Mouse (Mus musculus): ENCODE measurements around the gene Nfkbib.

Gene Nfkbib

DNA sequence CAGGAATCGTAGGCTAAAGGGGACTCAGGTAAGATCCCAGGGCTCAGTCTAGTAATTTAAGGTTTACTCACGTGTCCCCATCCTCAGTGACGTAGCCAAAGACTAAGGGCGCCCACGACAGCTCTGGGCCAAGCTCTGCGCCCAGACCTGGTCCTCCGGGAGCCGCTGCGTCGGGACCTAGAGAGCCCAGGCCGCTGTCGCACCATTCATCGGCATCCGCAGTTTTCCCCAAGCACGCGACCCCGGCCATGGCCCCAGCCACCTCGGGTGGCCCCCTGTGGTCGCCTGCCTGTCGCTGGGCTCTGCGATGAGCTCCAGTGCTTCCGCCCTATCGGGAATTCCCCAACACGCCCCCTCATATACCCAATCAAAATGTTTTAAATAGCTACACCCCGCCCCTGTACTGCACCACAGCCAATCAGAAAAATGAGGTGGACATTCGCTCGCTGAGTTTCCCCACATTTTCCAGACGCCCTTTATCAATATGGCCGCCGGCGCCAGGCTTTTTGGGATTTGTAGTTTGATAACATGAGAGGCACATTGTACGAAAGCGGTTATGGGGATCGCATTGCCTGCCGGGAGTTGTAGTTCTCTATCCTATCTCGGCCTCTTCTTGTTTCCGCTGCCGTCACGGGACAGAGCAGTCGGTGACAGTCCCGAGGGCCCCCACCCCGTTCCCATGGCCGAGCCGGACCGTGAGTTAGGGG, 986 bp downstream of the Nfkbib start, which contains the start of gene Sirt2:
TSS of gene Sirt2 (plus strand) at position 563 of the 707 bp plus-strand sequence.
- DNase-seq, result peak; percentile 99

- no peak for DNase-seq
These were observed 2.1 kb downstream of the Nfkbib start for GRCm38 (mm10) chr7:28765211-28765610.

DNA sequence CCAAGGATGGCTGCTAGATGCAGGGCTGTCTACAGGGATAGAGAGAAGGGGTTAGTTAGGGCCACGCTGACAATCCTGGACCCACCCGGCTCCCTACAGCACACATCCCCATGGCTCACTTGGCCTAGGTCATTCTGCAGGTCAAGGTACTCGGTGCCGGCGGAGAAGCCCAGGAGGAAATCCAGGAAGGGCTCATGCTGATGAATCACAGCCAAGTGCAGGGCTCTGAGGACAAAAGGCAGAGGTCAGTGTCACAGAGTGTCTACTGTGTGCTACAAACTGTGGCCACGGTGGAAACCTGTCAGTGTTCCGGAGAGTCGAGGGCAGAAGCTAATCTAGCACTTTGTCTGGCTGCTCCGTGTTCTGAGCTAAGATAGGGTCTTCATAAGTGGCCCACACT, 5.4 kb downstream of the Nfkbib start:
- no peak for DNase-seq

GRCm38 (mm10) chr7:28758623-28759022, 8.7 kb downstream of the Nfkbib start:
- DNase-seq, result no peak

- no peak for DNase-seq
These were observed 11.2 kb downstream of the Nfkbib start, which contains the start of gene Ccer2 for GRCm38 (mm10) chr7:28756079-28756478. Ccer2 (plus strand) TSS chr7:28756174.

DNA sequence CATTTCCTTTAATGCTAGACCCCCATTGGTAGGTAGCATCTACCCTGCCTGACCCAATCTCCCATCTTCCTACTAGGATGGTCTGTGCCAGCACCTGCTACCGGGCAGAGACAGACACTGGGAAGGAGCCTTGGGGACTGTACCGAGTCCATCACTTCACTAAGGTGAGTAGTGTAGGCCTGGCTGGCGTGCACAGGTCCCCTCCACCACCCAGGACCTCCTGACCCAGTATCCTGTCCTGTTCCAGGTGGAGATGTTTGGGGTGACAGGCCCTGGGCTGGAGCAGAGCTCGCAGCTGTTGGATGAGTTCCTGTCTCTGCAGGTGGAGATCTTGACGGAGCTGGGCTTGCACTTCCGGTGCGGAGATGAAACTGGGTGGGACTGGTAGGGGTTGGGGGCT, 17.4 kb downstream of the Nfkbib start:
- DNase-seq, result no peak

DNA sequence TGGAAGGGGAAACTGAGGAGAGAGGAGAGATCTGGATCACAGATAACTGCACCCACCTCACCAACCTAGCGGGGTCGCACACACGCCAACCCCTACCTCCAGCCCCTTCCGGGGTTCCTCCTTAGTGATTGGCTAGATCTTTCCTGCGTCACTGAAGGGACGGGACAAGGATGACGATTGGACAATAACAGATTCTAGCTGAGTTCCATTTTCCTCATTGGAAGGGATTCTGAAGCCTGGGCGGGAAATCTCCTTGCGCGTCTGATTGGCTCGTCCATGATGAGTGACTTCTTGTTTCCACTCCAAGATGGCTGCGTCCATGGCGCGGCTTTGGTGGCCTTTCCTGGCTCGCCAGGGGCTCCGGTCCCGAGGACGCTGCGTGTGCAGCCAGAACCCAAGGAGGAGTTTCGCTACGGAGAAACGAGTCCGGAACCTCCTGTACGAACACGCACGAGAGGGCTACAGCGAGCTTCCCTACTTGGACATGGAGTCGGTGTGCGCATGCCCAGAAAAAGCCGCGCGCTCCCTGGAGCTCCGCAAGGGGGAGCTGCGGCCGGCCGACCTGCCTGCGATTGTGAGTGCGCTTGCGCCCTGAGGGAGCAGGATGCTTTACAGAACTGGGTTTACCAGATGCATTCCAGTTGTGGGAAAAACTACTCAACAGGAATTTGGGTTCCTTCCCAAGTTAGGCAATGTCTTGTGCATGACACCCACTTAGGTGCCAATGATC, 25.4 kb downstream of the Nfkbib start, which contains the start of the genes Mrps12 and Sars2:
TSS of gene Mrps12 (minus strand) at position 112 of the 730 bp plus-strand sequence.
TSS of gene Sars2 (plus strand) at position 284 of the 730 bp plus-strand sequence.
- peak; percentile 97 for DNase-seq

GRCm38 (mm10) chr7:28741368-28741708, 26.0 kb downstream of the Nfkbib start:
- no peak for DNase-seq

GRCm38 (mm10) chr7:28740949-28741348, 26.4 kb downstream of the Nfkbib start:
- no peak for DNase-seq

GRCm38 (mm10) chr7:28739829-28740228, 27.5 kb downstream of the Nfkbib start:
- DNase-seq, result peak; percentile 53

- DNase-seq, result no peak
These were observed 31.6 kb downstream of the Nfkbib start for GRCm38 (mm10) chr7:28735701-28736100.

DNA sequence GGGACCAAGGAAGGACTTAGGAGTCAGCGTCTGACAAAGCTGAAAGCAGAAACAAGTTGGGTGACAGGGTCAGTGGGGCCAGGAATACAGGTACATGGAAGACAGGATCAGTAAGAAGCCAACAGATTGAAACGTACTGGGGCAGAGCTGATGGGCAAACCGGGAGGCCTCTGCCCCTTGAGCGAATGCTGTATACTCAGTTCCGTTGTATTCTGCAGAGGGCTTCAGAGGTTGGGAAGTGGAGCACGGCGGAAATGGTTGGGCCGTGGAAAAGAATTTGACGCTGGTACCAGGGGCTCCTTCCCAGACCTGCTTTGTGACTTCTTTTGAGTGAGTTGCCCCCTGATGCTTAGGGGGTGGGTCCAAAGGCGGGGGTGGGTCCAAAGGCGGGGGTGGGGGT, 34.1 kb downstream of the Nfkbib start:
- no peak for DNase-seq

DNA sequence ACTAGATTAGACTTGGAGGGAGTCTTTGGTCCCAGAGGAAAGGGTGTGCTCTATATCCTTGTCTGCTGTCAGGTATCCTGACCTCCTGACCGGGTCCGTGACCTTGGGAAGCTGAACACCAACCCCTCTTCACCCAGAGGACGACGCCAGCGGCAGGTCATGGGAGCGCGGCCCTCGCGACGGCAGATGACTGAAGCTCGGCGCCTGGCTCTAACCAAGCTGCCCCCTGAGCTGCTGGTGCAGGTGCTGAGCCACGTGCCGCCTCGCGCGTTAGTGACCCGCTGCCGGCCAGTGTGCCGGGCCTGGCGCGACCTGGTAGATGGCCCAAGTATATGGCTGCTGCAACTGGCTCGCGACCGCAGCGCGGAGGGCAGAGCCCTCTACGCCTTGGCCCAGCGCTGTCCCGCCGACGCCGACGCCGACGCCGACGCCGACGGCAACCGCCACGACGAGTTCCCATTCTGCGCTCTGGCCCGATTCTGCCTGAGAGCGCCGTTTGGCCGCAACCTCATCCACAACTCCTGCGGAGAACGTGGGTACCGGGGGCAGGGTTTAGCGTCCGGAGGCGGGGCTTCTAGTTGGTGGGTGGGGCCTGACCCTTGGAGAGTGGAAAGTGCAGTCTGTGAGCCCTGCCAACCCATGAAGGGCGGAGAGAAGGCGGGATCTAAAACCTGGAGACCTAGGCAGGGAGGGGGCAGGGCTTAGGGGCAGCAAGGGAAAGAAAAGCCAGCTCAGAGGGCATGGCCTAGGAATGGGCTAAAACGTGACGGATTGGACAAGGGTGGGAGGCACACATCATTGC, 34.8 kb downstream of the Nfkbib start:
- DNase-seq, result peak; percentile 82

GRCm38 (mm10) chr7:28727649-28728340, 39.5 kb downstream of the Nfkbib start:
- DNase-seq, result no peak

GRCm38 (mm10) chr7:28726600-28726999, 40.7 kb downstream of the Nfkbib start:
- peak; percentile 82 for DNase-seq

DNA sequence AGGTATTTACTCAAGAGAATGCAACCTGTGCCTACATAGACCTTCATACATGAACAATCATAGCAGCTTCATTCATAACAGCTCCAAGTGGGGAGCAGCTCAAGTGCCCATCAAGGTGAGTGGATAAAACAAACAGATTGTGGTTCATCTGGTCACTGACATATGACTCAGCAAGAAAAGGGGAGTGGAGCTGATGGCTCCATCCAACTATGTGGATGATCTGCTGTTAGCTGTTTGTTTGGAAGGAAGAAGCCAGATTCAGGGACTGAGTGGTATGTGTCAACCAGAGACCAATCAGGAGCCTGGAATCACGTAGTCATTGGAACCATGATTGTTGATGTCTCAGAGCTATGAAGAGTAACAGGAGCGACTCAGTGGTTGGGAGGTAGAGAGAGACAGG, 42.7 kb downstream of the Nfkbib start:
- no peak for DNase-seq

DNA sequence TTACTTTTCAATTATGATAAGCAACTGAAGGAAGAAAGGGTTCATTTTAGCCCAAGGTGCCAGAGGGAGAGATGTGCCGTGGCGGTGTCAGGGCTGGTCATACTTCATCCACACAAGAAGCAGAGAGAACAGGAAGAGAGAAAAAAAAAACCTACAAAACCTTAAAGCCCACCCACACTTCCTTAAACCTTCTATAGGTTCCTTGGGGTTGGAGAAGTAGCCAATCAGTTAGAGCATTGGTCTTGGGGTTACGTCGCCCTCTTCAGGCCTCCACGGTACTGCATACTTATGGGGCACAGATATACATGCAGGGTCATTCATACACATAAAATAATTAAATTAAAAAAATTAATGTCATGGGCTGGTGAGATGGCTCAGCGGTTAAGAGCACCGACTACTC, 45.2 kb downstream of the Nfkbib start:
- no peak for DNase-seq

GRCm38 (mm10) chr7:28720753-28721537, 46.4 kb downstream of the Nfkbib start:
- no peak for DNase-seq

DNA sequence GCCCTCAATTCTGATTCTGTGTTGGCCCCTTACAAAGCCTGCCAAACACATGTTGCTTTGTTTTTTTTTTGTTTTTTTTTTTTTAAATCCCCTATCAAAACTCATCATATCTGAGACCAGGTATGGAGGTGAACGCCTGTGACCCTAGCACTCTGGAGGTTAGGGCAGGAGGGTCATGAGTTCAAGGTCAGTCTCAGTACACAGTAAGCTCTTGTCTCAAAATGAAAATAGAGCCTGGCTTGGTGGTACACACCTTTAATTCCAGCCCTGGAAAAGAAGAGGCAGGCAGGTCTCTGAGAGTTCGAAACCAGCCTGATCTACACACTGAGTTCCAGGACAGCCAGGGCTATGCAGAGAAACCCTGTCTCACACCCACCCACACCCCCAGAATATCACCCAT, 47.7 kb downstream of the Nfkbib start:
- no peak for DNase-seq

DNA sequence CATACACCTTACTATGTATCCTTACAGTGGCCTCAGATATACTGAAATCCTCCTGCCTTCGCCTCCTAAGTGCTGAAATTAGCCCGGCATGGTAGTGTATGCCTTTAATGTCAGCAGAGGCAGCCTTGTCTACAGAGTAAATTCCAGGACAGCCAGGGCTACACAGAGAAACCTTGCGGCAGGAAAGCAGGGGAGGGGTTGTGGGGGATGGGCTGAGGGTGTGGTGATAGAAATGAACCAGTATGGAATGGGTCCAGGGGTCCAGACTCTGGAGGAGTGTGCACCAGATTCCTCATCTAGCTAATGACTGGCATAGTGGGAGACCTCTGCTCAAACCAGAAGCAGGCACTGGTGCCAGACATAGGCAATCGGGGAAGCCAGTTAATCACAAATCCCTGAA, 48.2 kb downstream of the Nfkbib start:
- no peak for DNase-seq

- no peak for DNase-seq
These were observed 49.6 kb downstream of the Nfkbib start for GRCm38 (mm10) chr7:28717726-28718125.
